Mouse (Mus musculus) bone marrow macrophage, adult 2 months (primary cell): Measurements from ENCODE around the gene Ralbp1.

Experiments
- CTCF ChIP-seq: IDR thresholded peaks from 2 replicates; pipeline ENCODE4 v1.5.1; 2012; ENCODE audit warnings: low read depth, mild to moderate bottlenecking, low read length, moderate library complexity
- POLR2A ChIP-seq: IDR thresholded peaks from 2 replicates; pipeline ENCODE4 v1.6.1; 2012; ENCODE audit warnings: mild to moderate bottlenecking, low read depth, low read length, borderline replicate concordance

GRCm38 (mm10) chr17:65911285-65912069 is 25.9 kb upstream of the Ralbp1 start:
- TF ChIP-seq CTCF (no peak), POLR2A (no peak)
